Mouse (Mus musculus) ES-E14 (cell line): ENCODE results near the gene Ccdc69.

Experiments used
- CHD2 ChIP-seq: IDR thresholded peaks from 2 replicates; pipeline ENCODE4 v1.6.1; 2014; ENCODE audit warnings: mild to moderate bottlenecking, low read depth, low read length, inconsistent platforms
- HCFC1 ChIP-seq: IDR thresholded peaks from 2 replicates; pipeline ENCODE4 v1.6.1; 2012; ENCODE audit warnings: low read length, inconsistent platforms, borderline replicate concordance; ENCODE audit not compliant: insufficient read depth
- MAFK ChIP-seq: IDR thresholded peaks from 2 replicates; pipeline ENCODE4 v1.6.1; 2014; ENCODE audit warnings: mild to moderate bottlenecking, low read depth, low read length, inconsistent platforms; ENCODE audit not compliant: insufficient read depth

DNA sequence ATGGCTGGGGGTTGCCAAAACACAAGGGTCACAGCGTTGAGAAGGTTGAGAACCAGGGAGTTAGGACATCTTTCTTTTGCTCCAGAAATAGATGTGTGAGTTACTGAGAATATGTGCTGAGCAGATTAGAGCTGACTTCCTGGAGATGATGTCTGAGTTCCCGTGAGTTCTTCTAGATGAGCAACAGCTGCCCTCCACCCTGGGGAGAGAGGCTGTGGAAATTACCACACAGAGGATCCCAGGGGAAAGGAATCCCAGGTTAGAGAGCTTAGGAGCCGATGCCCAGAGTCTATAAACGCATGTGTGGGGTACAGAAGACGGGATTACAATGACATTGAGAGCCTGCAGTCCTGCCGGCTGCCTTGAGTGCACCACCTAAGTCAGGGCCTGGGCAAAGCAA is 59.9 kb downstream of the Ccdc69 start:
- TF ChIP-seq HCFC1, result no peak
- TF ChIP-seq MAFK, result no peak
- no peak for TF ChIP-seq CHD2
